Mouse (Mus musculus) lung, postnatal 0 days (tissue): ENCODE measurements around the gene Olfr894.

ENCODE experiments used
- CTCF ChIP-seq: IDR thresholded peaks from 2 replicates; pipeline ENCODE4 v1.5.1; 2016; ENCODE audit warnings: antibody characterized with exemption, mild to moderate bottlenecking
- EP300 ChIP-seq: IDR thresholded peaks from 2 replicates; pipeline ENCODE4 v1.6.1; 2016; ENCODE audit warnings: antibody characterized with exemption, mild to moderate bottlenecking, control low read depth

GRCm38 (mm10) chr9:38180721-38181120 lies 37.1 kb upstream of the Olfr894 start, which contains the start of gene Olfr891:
- no peak for TF ChIP-seq CTCF
- TF ChIP-seq EP300: no peak
